Mouse (Mus musculus): ENCODE results near the gene Clec4d.
"Not testable (repeated sequence)": the region's sequence is repeated elsewhere in the genome, so short reads cannot be mapped to it uniquely, and the experiment has no call there.

Clec4d gene

DNA sequence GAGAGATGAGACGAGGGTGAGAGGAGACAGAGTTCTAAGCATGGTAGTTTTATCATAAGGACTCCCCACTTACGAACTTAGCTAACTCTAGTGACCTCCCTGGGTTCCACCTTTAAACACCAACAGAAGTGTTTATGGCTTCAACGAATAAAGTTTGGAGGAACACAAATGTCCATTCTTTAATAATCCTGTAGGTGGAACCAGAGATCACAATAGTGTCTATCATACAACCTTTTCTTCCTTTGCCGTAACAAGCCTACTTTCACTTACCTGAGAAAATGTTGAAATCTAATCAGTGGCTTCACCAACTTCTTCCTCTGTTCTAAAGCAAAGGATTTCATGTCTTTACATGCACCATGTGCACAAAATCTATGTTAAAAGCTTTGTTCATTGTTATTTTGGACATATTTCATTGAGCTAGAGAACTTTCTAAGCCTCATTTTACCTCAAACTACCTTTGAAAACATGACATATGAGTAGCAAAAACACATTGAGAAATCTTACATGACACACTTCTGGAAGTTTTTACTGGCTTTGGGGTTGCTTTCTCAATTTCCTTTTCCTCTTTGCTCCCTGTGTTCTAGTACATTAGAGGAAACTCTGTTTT lies at the start of gene Clec4d:
Gene Clec4d, plus strand, starts transcription at position 557 of the 607 bp plus-strand sequence.
- no peak for DNase-seq (ENCODE audit: low spot score)

- no peak for DNase-seq (ENCODE audit: low spot score)
Measured at GRCm38 (mm10) chr6:123227519-123228166, 34.3 kb upstream of the Clec4d start.

DNA sequence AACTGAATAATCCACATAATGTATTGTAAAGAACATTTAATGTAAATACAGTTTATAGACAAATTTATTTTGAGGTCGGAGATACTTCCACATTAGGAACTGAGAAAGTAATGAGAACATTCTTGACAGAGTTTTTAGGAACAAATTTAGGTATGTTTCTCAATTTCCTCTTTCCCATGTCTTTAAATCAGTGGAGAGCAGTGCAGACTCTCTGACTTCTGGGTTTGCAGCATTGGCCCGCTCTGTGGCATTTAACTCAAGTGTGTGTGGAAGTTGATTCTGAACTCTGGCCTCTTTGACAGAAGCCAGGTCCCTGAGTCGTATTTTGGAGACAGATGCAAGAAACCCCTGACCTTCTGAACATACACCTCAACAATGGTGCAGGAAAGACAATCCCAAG lies 32.3 kb upstream of the Clec4d start, which contains the start of gene Clec4n:
Gene Clec4n, plus strand, starts transcription at position 200 of the 400 bp plus-strand sequence.
- no peak for DNase-seq (ENCODE audit: low spot score)

DNA sequence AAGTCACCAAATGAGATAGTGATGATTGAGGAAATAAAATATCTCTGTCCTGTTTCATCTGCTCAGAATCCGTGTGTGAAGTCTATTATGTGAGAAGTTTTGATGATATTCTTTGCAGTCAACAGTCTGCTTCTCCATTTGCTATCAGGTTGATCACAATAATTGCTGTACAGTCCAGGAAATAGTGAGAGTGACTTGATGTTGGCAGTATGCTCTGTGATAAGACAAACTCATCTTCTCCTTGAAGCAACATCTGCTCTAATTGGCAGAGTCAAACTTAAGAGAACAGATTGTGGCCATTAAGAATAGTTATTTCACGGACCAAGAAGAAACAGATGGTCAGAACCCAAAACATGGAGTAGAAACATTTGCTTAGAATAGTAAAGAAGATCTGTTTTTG lies 30.8 kb upstream of the Clec4d start:
- DNase-seq (ENCODE audit: low spot score) = no peak

DNA sequence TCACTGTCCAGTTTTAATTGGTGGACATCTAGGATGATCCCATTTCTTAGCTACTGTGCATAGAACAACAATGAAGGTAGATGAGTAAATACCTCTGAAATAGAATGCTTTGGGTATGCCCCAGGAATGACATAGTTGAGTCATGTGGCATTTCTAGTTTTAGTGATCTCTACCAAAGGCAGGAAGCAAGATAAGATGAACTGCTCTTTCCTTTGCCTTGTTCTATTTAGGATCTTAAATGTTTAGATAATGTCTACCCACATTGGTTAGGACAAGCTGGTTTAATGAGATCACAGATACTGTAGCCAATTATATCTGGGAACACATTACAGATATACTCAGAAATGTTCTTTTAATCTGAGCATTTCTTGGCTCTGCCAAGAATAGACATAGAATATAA lies 24.3 kb upstream of the Clec4d start:
- DNase-seq (ENCODE audit: low spot score) = no peak

DNA sequence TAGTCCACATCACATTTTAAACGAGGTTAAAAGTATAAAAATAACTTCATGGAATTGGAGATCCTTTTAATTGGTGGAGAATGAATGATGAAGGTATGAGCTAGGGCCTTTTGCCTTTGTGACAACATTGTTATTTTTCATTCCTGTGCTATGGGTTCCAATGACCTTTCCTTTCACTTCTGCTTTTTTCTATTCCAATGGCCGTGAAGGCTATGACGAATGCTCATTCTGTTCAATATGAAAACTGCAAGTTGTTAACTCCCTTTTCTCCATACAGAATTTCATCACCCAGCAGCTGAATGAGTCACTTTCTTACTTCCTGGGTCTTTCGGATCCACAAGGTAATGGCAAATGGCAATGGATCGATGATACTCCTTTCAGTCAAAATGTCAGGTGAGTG lies 17.7 kb upstream of the Clec4d start:
- no peak for DNase-seq (ENCODE audit: low spot score)

DNA sequence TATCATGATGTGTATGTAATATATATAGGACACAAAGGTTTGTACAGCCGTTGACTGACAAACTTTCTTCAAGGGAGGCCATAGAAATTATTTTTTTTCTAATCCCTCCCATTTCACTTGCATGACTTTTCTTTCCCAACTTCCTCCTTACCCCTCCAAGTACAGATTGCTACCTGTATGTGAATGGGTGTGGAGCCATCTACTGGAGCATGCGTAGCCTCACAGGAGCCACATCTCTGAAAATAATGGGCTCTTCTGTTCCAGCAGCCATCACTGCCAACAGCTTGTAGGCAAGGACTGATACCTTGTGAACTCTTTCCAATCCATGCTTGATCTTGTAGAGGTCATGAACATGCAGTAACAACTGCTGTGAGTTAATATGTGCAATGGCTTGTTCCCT lies 13.0 kb upstream of the Clec4d start:
- DNase-seq (ENCODE audit: low spot score) = not testable (repeated sequence)

GRCm38 (mm10) chr6:123252735-123253134 lies 9.2 kb upstream of the Clec4d start:
- no peak for DNase-seq (ENCODE audit: low spot score)

DNA sequence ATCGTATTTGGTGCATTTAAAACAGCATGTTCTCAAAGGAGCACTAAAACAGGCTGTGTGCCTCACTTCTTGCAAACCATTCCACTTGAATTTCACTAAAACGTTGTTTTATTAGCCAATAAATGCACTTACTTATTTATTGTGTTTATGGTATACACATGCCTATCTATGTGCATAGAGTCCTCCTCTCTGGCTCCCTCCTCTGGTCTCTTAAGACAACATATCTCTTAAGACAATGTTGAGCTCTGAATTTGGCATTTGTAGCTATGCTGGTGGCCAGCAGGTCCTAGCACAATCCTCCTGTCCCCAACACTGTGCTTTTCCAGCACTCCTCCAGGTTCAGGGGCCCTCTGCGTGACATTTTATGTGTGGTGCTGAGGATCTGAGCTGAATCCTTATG lies 3.0 kb upstream of the Clec4d start:
- DNase-seq (ENCODE audit: low spot score) = no peak

DNA sequence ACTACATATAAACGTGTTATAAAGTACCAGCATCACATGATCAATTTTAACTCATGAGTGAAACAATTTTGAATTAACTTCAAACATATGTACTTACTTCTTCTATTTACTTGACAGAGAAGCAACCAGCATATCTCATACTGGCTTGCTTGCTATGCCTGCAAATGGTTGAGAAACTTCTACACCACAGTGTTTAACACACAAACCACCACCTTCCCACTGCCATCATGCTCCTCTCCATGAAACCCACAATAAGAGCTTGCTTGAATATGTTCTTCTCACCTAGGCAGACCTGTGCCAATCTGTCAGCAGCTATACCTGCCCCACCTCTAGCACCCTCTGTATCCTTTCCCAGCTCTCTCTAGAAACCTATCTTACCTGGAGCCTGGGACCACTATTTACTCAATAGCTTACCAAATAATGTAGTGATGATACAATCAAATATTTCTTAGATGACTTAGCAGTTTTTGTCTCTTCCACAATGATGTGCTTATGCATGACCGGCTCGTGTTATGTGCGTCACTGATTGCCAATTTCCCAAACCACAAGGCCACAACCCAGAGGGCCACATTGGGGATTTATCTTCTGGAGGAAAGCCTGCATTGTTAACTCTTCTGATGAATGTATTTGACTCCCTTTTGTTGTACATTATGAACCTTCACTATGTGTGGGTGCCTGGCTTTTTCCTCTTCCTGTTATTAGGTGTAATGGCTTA lies 1.9 kb upstream of the Clec4d start:
- no peak for DNase-seq (ENCODE audit: low spot score)

DNA sequence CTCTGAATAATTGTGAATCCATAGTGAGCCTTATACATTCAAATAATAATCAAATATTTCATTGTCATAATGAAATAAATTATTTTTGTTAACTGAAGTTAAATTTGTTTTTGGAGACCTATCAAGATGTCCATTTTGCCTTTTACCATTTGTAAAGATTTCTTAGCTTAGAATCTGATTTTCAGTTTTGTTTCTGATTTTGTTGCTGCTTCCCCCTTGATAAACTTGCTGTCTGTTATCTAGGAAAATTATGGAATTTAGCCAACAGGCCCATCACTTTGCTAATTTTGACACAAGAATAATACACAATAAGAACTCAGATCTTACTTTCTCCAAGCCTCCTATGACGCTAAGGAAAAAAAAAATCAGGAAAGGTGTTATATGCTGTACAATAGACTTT lies 1.0 kb upstream of the Clec4d start:
- no peak for DNase-seq (ENCODE audit: low spot score)

DNA sequence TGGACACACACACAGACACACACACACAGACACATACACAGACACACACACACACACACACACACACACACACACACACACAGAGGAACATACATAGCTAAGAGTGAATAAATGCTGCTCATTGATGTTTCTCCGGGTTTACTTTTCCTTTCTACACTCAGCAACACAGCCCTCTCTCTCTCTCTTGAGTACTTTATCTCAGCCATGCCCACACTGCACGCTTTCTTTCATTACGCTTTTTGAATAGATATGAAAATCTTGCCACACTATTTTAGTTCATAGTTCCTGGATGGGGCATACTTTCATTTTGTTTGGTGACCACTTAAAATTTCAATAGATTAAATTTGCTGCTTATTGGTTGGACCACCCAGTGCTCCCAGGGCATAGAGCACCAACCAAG lies 2.3 kb downstream of the Clec4d start:
- DNase-seq (ENCODE audit: low spot score) = no peak

- DNase-seq (ENCODE audit: low spot score) = no peak
Measured at GRCm38 (mm10) chr6:123265809-123266208, 3.9 kb downstream of the Clec4d start.

DNA sequence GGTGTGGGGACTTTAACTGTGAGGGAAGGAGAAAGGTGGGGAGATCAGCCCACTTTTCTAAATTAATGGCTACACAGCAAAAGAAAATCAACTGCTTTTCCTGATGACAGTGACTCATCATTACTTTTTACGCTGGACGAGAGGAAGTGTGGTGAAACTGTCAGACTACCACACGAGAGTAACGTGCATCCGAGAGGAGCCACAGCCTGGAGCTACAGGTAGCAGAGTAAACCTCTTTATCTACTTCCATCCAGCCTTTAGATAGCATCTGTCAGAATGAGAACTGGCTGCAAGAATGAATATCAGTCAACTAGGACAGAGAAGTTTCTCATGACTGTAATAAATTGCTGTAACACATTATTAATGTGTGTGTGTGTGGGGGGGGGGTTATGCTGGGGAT lies 5.0 kb downstream of the Clec4d start:
- no peak for DNase-seq (ENCODE audit: low spot score)

GRCm38 (mm10) chr6:123279443-123279842 lies 17.5 kb downstream of the Clec4d start:
- DNase-seq (ENCODE audit: low spot score) = no peak

DNA sequence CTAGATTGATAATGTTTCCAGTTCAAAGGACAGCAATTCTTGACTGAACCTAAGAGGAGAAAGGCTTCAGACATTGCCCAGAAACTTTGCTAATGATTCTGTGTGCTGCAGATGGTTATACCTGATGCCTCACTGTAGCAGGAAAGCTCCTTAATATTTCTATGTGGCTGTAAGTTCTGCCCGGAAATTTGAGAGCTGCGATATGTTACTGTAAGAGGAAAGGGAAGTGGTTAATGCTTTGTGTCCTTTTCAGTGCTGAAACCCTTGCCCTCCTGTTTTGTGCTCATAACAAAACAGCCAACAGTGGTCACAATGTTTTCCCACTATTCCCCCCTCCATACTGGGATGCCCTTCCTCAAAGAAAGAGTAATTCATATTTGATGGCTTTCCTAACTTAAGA lies 24.4 kb downstream of the Clec4d start:
- DNase-seq (ENCODE audit: low spot score) = no peak

GRCm38 (mm10) chr6:123288931-123289330 lies 27.0 kb downstream of the Clec4d start:
- DNase-seq (ENCODE audit: low spot score) = no peak

DNA sequence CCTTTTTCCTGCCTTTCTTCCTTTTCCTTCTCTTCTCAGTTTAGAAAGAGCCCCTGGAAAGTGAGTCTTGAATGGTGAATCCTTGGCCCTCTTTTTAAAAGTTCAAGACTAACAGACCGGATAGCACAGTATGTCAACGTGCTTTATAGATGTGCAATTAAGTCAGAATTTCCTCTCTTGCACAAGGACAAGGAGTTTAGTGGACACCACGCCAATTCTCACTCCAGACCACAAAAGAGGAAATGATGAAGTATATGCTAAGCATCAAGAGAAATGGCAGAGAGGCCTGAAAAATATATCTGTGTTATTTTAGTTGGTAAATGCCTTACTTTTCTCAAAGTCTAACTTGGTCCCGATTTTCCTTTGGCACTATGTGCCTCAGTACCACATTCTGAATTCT lies 27.8 kb downstream of the Clec4d start, which contains the start of gene Clec4e:
Gene Clec4e, minus strand, starts transcription at position 118 of the 400 bp plus-strand sequence.
- no peak for DNase-seq (ENCODE audit: low spot score)

GRCm38 (mm10) chr6:123292751-123293400 lies 31.0 kb downstream of the Clec4d start:
- no peak for DNase-seq (ENCODE audit: low spot score)

DNA sequence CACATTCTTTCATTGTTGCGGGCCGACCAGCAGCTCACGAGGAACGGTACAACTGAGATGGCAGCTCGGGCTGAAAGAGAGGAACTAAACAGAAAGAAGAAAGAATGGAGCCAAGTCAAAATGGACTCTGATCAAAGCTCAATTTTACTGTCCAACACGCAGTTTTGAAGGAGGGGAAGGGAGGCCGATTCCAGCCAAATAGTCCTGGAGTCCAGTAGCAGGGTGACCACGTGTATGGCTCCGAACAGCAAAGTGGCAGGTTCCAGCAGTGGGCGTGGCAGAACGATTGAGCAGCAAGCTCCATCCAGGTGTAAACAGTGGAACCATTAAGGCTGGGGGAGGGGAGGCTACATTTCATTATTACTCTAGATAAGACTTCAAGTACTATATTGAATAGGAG lies 31.6 kb downstream of the Clec4d start:
- DNase-seq (ENCODE audit: low spot score) = not testable (repeated sequence)

DNA sequence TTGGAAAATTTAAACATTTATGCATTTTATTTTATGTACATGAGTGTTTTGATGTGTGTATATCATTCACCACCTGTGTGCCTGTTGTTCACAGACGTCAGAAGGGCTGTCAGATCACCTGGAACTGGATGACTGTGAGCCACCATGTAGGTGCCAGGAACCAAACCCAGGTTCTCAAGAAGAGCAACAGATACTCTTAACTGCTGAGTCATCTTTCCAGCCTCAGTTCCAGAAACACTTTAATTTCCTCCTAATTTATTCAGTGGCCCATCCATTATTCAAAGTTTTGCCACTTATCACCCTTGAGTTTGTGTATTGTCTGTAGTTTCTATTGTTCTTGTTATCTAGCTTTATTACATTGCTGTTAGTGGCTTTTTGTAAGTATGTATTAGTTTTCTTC lies 34.8 kb downstream of the Clec4d start:
- DNase-seq (ENCODE audit: low spot score) = no peak

DNA sequence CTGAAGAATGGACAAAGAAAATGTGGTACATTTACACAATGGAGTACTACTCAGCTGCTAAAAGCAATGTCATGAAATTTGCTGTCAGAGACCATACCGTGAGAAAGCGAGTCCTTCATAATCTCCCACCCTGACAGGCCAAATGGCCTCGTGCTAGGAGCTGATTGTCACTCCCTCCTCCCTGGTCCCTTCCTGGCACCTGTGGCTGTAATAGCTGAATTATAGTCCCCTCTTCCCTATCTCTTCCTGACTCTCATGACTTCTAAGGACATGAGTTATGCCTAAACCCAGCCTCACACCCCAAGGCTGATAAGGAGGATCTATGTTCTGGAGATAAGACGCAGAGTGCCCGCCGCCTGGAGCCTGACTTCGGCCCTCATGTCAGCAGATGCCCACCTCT lies 44.4 kb downstream of the Clec4d start:
- not testable (repeated sequence) for DNase-seq (ENCODE audit: low spot score)

DNA sequence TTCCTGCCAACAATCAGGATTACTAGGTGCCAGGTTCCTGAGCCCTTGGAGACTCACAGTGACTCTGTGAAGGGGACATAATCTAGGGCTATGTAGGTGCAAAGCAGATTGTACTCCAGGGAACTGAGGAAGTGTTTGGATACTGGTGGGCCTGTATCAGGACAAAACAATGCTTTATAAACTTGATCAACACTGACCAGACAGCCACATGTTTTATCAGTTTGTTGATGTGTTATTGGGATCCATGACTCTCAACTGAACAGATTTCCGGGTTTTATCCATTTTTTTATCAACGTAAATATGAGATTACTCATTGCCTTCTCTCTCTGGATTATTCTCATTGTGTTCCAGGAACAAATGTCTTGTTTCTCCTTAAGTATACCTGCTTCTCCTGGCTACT lies 46.1 kb downstream of the Clec4d start, which contains the start of gene Vmn2r19:
Gene Vmn2r19, plus strand, starts transcription at position 301 of the 400 bp plus-strand sequence.
- no peak for DNase-seq (ENCODE audit: low spot score)
